Mouse (Mus musculus) intestine, postnatal 0 days (tissue): ENCODE measurements around the gene Bmp15. TPM values are rescaled to one million over a fixed set of nuclear protein-coding genes. Genes with fewer than 3 reads are reported as not detected.
A peak's percentile ranks its signal among the peaks of the same experiment; 100 is the strongest.

Experiments
- ATAC-seq: fragments of 200-750 bp; cut with Nextera tagmentation; 2 replicates; pipeline ENCODE4 v1.8.0; 2017; ENCODE audit warnings: mild to moderate bottlenecking, moderate TSS enrichment, moderate library complexity
- H3K27ac ChIP-seq: fragments of 300-500 bp; sonication (generic); 2 replicates; pipeline ENCODE4 v1.5.1; 2014; ENCODE audit warnings: mild to moderate bottlenecking, low read depth, low read length, moderate library complexity
- H3K27me3 ChIP-seq: fragments of 300-500 bp; sonication (generic); replicated peaks from 2 replicates; pipeline ENCODE4 v1.6.1; 2014; ENCODE audit warnings: low read length, mixed read lengths; ENCODE audit not compliant: control insufficient read depth, insufficient read depth
- H3K36me3 ChIP-seq: fragments of 300-500 bp; sonication (generic); 2 replicates; pipeline ENCODE4 v1.6.1; 2014; ENCODE audit warnings: mild to moderate bottlenecking, moderate library complexity; ENCODE audit not compliant: control insufficient read depth, insufficient read depth
- H3K4me1 ChIP-seq: fragments of 300-500 bp; sonication (generic); replicated peaks from 2 replicates; pipeline ENCODE4 v1.6.1; 2014; ENCODE audit warnings: antibody characterized with exemption, low read length, mixed read lengths; ENCODE audit not compliant: control insufficient read depth, insufficient read depth
- H3K4me2 ChIP-seq: fragments of 300-500 bp; sonication (generic); replicated peaks from 2 replicates; pipeline ENCODE4 v1.6.1; 2014; ENCODE audit warnings: low read depth, mild to moderate bottlenecking, moderate library complexity
- H3K4me3 ChIP-seq: fragments of 300-500 bp; sonication (generic); 2 replicates; pipeline ENCODE4 v1.5.1; 2014; ENCODE audit warnings: low read depth, low read length
- H3K9ac ChIP-seq: fragments of 300-500 bp; sonication (generic); 2 replicates; pipeline ENCODE4 v1.6.1; 2014; ENCODE audit warnings: mild to moderate bottlenecking, low read depth, low read length
- H3K9me3 ChIP-seq: fragments of 300-500 bp; sonication (generic); 2 replicates; pipeline ENCODE4 v1.6.1; 2016; ENCODE audit warnings: mixed run types; ENCODE audit not compliant: control insufficient read depth
- CTCF ChIP-seq: sonication (generic); IDR thresholded peaks from 2 replicates; pipeline ENCODE4 v1.5.1; 2016; ENCODE audit warnings: low read depth, mild to moderate bottlenecking, control low read depth, antibody characterized with exemption, moderate library complexity
- WGBS: fragments of 180-500 bp; shearing (Covaris S2); extraction: QIAGEN DNeasy Blood & Tissue Kit; methylation state at CpG from one replicate; pipeline ENCODE4 v1.1.7; 2014; 5-methylcytosine and 5-hydroxymethylcytosine counted together
- polyA plus RNA-seq: library from polyadenylated mRNA; unstranded; fragments of >200 nt; fragmentation: Nextera tagmentation; extraction: Ambion mirVana; gene quantifications from 2 replicates; pipeline ENCODE4 v1.2.1, GENCODE M21; 2015

Gene Bmp15
- 0.04 TPM in 1 of 2 replicates, not detected in the other for polyA plus RNA-seq

GRCm38 (mm10) chrX:6320621-6321020 lies at the start of gene Bmp15:
Gene Bmp15, minus strand, starts transcription at chrX:6320721.
- no peaks in the 10 kb centered on the region for H3K36me3 ChIP-seq
- H3K27me3 ChIP-seq: no peaks in the 10 kb centered on the region
- no peak within 1 kb of the TSS for H3K4me2 ChIP-seq
- ATAC-seq: no peak
- WGBS: 74% methylated on average over 3 of the region's 3 CpGs
- no peaks in the 10 kb centered on the region for H3K4me1 ChIP-seq
- H3K27ac ChIP-seq: no peak within 1 kb of the TSS
- H3K9me3 ChIP-seq: no peaks in the 10 kb centered on the region
- TF ChIP-seq CTCF: no peak
- H3K9ac ChIP-seq: no peak within 1 kb of the TSS
- no peak within 1 kb of the TSS for H3K4me3 ChIP-seq

DNA sequence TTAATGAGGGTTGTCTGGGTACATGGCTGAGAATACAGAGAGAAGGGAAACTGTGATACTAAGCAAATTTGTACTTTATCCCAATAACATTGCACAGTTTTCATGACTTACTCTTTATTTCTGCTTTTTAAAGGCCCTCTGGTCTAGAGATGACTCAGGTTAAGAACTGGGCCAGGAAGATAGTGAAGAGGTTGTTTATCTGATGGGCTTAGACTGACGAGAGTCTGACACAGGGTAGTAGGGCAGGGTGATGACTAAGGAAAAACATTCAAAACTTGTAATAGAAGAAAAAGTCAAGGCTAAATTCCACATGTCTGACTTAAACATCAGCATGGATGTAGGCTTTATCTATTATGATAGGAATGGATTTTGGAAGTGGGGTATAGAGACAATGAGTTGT lies 48.3 kb upstream of the Bmp15 start:
- ATAC-seq: no peak
- Histone ChIP-seq H3K4me1 (no peaks in the 10 kb centered on the region), H3K4me3 (no peak overlapping the region), H3K36me3 (no peaks in the 10 kb centered on the region), H3K27ac (no peak overlapping the region), H3K9ac (no peak overlapping the region), H3K4me2 (no peak overlapping the region), H3K9me3 (no peaks in the 10 kb centered on the region), H3K27me3 (no peaks in the 10 kb centered on the region)
- WGBS: 62% methylated on average over 1 of the region's 1 CpGs
- TF ChIP-seq CTCF: no peak

GRCm38 (mm10) chrX:6357503-6358114 lies 37.1 kb upstream of the Bmp15 start:
- H3K9ac ChIP-seq: no peak overlapping the region
- H3K9me3 ChIP-seq: no peaks in the 10 kb centered on the region
- no peak for ATAC-seq
- H3K4me1 ChIP-seq: no peaks in the 10 kb centered on the region
- H3K4me3 ChIP-seq: no peak overlapping the region
- no peak for TF ChIP-seq CTCF
- H3K27me3 ChIP-seq: no peaks in the 10 kb centered on the region
- no peaks in the 10 kb centered on the region for H3K36me3 ChIP-seq
- no peak overlapping the region for H3K27ac ChIP-seq
- 68% methylated on average over 6 of the region's 6 CpGs for WGBS
- H3K4me2 ChIP-seq: no peak overlapping the region

- Histone ChIP-seq H3K4me2 (no peak overlapping the region), H3K4me3 (no peak overlapping the region)
- WGBS: 80% methylated on average over 3 of the region's 3 CpGs
Measured at GRCm38 (mm10) chrX:6356876-6357275, 36.4 kb upstream of the Bmp15 start.

GRCm38 (mm10) chrX:6345273-6345959 lies 24.9 kb upstream of the Bmp15 start:
- 67% methylated on average over 1 of the region's 1 CpGs for WGBS
- no peak for ATAC-seq
- H3K27me3 ChIP-seq: no peaks in the 10 kb centered on the region
- no peaks in the 10 kb centered on the region for H3K36me3 ChIP-seq
- H3K27ac ChIP-seq: no peak overlapping the region
- no peak overlapping the region for H3K4me3 ChIP-seq
- no peaks in the 10 kb centered on the region for H3K9me3 ChIP-seq
- H3K4me1 ChIP-seq: no peaks in the 10 kb centered on the region
- no peak overlapping the region for H3K9ac ChIP-seq
- no peak overlapping the region for H3K4me2 ChIP-seq
- no peak for TF ChIP-seq CTCF

More at GRCm38 (mm10) chrX:6356876-6357275, 36.4 kb upstream of the Bmp15 start:
- H3K9ac ChIP-seq: no peak overlapping the region
- H3K36me3 ChIP-seq: no peaks in the 10 kb centered on the region
- no peaks in the 10 kb centered on the region for H3K9me3 ChIP-seq
- no peak for ATAC-seq
- H3K27ac ChIP-seq: no peak overlapping the region
- no peaks in the 10 kb centered on the region for H3K27me3 ChIP-seq
- H3K4me1 ChIP-seq: no peaks in the 10 kb centered on the region
- no peak for TF ChIP-seq CTCF

- Histone ChIP-seq H3K4me1 (no peaks in the 10 kb centered on the region), H3K36me3 (no peaks in the 10 kb centered on the region), H3K27ac (no peak overlapping the region), H3K4me3 (no peak overlapping the region), H3K27me3 (no peaks in the 10 kb centered on the region), H3K9ac (no peak overlapping the region), H3K9me3 (no peaks in the 10 kb centered on the region), H3K4me2 (no peak overlapping the region)
- 56% methylated on average over 1 of the region's 1 CpGs for WGBS
- peak; percentile 58 for TF ChIP-seq CTCF
- no peak for ATAC-seq
Measured at GRCm38 (mm10) chrX:6324056-6324455, 3.5 kb upstream of the Bmp15 start.
